Mouse (Mus musculus): ENCODE data around the gene Dyrk1b. TPM values are rescaled to one million over a fixed set of nuclear protein-coding genes. Genes with fewer than 3 reads are reported as not detected.
"Not testable (repeated sequence)": the region's sequence is repeated elsewhere in the genome, so short reads cannot be mapped to it uniquely, and the experiment has no call there.

Dyrk1b gene
- polyA plus RNA-seq, 1 experiment from 2014 or later, result 15.7 TPM

DNA sequence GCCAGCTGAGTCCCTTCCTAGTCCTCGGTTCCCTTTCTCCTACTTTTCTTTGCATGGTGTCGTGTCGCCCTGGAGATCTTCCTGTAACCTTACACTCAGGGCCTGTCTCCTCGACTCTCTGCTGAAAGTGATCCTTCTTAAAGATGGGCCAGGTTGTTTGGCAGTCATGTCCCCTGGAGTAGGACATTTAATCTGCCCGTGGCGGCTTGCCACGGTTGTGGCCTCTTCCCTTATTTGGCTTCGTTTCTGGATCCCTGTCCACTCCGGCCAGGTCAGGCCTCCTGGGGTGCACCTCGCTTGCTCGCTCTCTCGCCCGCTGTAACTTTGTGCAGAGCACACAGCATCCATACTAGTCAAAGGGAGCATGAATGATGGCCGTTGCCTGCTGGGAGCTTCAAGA, 17.3 kb downstream of the Dyrk1b start:
- no peak overlapping the region for H3K9ac ChIP-seq
- peak; percentile 60 for ATAC-seq (replicated peaks; ENCODE audit: low FRiP score)
- 0 out of 2 replicates have a peak, but pooled peaks cover 9% of the 10 kb centered on the region for H3K4me1 ChIP-seq
- peaks cover 44% of the 10 kb centered on the region for H3K36me3 ChIP-seq
- H3K27me3 ChIP-seq, result no peaks in the 10 kb centered on the region
- WGBS, result 44% methylated on average over 14 of the region's 14 CpGs
- no peak overlapping the region for H3K4me3 ChIP-seq (replicated peaks)
- H3K27ac ChIP-seq, result peak overlapping the region; percentile 78
- H3K9me3 ChIP-seq (replicated peaks), result no peaks in the 10 kb centered on the region
- H3K4me2 ChIP-seq, result peak overlapping the region; percentile 12; the same call in 1 of the 2 replicates

GRCm38 (mm10) chr7:28199054-28199453, 19.8 kb downstream of the Dyrk1b start:
- Histone ChIP-seq H3K4me3 (replicated peaks) (no peak overlapping the region), H3K9ac (no peak overlapping the region), H3K4me1 (peaks cover 16% of the 10 kb centered on the region; the same call in 1 of the 2 replicates), H3K9me3 (replicated peaks) (no peaks in the 10 kb centered on the region), H3K36me3 (peaks cover 27% of the 10 kb centered on the region), H3K27me3 (no peaks in the 10 kb centered on the region), H3K4me2 (no peak overlapping the region), H3K27ac (no peak overlapping the region)
- WGBS, result 64% methylated on average over 4 of the region's 4 CpGs
- ATAC-seq (replicated peaks; ENCODE audit: low FRiP score), result no peak

DNA sequence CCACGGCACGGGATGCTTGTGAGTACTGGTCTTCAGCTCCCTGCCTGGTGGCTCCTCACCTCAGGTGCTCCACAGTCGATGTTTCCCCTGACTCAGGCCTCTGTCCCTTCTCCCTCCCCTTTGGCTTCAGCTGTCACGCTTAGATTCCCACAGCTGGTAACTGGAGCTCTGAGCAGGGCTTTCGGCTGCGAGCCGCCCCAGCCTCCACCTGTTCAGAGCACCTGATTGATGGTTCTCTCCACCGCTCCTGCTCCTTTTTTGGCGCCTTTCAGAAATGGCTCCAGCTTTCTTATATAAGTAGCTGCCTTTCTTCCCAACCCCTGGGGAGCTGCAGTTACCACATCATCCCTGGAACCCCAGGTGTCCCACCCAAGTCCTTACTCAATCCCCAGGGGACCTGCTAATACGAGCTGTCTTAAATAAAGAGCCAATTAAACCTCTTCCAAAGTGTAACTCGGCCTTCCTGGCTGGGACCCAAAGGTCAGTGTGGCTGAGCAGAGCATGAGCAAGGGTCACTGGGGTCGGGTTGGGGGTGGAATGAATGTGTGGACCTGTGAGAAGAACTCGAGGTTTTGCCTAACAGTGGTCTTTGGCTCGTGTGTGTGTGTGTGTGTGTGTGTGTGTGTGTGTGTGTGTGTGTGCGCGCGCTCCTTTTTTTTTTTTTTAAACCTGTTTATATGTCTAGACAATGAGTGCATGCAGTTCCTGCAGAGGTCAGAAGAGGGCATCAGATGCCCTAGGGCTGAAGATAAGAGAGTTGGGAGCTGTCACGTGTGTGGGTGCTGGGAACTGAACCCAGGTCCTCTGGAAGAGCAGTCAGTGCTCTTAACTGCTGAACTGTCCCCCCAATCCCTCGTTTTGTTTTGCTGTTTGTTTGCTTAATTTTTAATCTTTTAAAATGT, 24.2 kb downstream of the Dyrk1b start:
- Histone ChIP-seq H3K4me1 (peaks cover 8% of the 10 kb centered on the region; the same call in 1 of the 2 replicates), H3K36me3 (peaks cover 2% of the 10 kb centered on the region), H3K27me3 (no peaks in the 10 kb centered on the region), H3K9ac (no peak overlapping the region), H3K9me3 (replicated peaks) (no peaks in the 10 kb centered on the region), H3K4me2 (peak overlapping the region; percentile 20; the same call in 1 of the 2 replicates), H3K4me3 (replicated peaks) (no peak overlapping the region; the same call in 1 of the 2 replicates), H3K27ac (peak overlapping the region; percentile 75)
- WGBS, result 43% methylated on average over 19 of the region's 19 CpGs
- peak; percentile 94 for ATAC-seq (replicated peaks; ENCODE audit: low FRiP score)

- WGBS, result 79% methylated on average over 4 of the region's 4 CpGs
Measured at GRCm38 (mm10) chr7:28206044-28206600, 26.9 kb downstream of the Dyrk1b start.

GRCm38 (mm10) chr7:28208396-28208987, 29.2 kb downstream of the Dyrk1b start:
- H3K9me3 ChIP-seq (replicated peaks), result no peaks in the 10 kb centered on the region
- no peaks in the 10 kb centered on the region for H3K27me3 ChIP-seq
- H3K4me1 ChIP-seq, result peaks cover under 1% of the 10 kb centered on the region; the same call in 1 of the 2 replicates
- WGBS, result 44% methylated on average over 12 of the region's 12 CpGs
- H3K27ac ChIP-seq, result peak overlapping the region; percentile 43; the same call in 1 of the 2 replicates
- peak overlapping the region; percentile 31; the same call in 1 of the 2 replicates for H3K9ac ChIP-seq
- no peaks in the 10 kb centered on the region for H3K36me3 ChIP-seq
- peak overlapping the region; percentile 60 for H3K4me2 ChIP-seq
- no peak for ATAC-seq (replicated peaks; ENCODE audit: low FRiP score)
- peak overlapping the region; percentile 40 for H3K4me3 ChIP-seq (replicated peaks)

More at GRCm38 (mm10) chr7:28206044-28206600, 26.9 kb downstream of the Dyrk1b start:
- Histone ChIP-seq H3K27ac (no peak overlapping the region), H3K9ac (no peak overlapping the region), H3K4me3 (replicated peaks) (no peak overlapping the region), H3K4me1 (peaks cover 8% of the 10 kb centered on the region; the same call in 1 of the 2 replicates), H3K36me3 (no peaks in the 10 kb centered on the region), H3K4me2 (no peak overlapping the region), H3K27me3 (no peaks in the 10 kb centered on the region), H3K9me3 (replicated peaks) (no peaks in the 10 kb centered on the region)
- no peak for ATAC-seq (replicated peaks; ENCODE audit: low FRiP score)

- peak overlapping the region; percentile 40 for H3K4me3 ChIP-seq (replicated peaks)
- H3K36me3 ChIP-seq, result no peaks in the 10 kb centered on the region
- peak overlapping the region; percentile 43 for H3K27ac ChIP-seq
- H3K9me3 ChIP-seq (replicated peaks), result no peaks in the 10 kb centered on the region
- WGBS, result 45% methylated on average over 19 of the region's 19 CpGs
- peak overlapping the region; percentile 31; the same call in 1 of the 2 replicates for H3K9ac ChIP-seq
- peak overlapping the region; percentile 60 for H3K4me2 ChIP-seq
- no peaks in the 10 kb centered on the region for H3K4me1 ChIP-seq
- H3K27me3 ChIP-seq, result no peaks in the 10 kb centered on the region
- ATAC-seq (replicated peaks; ENCODE audit: low FRiP score), result peak; percentile 60; the same call in 1 of the 2 replicates
Measured at GRCm38 (mm10) chr7:28208988-28209508, 29.8 kb downstream of the Dyrk1b start.

GRCm38 (mm10) chr7:28210731-28211130, 31.5 kb downstream of the Dyrk1b start:
- WGBS, result 45% methylated on average over 5 of the region's 5 CpGs
- H3K9ac ChIP-seq, result no peak overlapping the region
- no peak overlapping the region for H3K4me3 ChIP-seq (replicated peaks)
- no peaks in the 10 kb centered on the region for H3K4me1 ChIP-seq
- no peaks in the 10 kb centered on the region for H3K36me3 ChIP-seq
- no peaks in the 10 kb centered on the region for H3K27me3 ChIP-seq
- H3K9me3 ChIP-seq (replicated peaks), result no peaks in the 10 kb centered on the region
- H3K27ac ChIP-seq, result no peak overlapping the region
- ATAC-seq (replicated peaks; ENCODE audit: low FRiP score), result no peak
- H3K4me2 ChIP-seq, result no peak overlapping the region

- ATAC-seq (replicated peaks; ENCODE audit: low FRiP score), result no peak
- H3K4me2 ChIP-seq, result no peak overlapping the region
- no peaks in the 10 kb centered on the region for H3K27me3 ChIP-seq
- H3K36me3 ChIP-seq, result no peaks in the 10 kb centered on the region
- H3K4me1 ChIP-seq, result no peaks in the 10 kb centered on the region
- H3K27ac ChIP-seq, result no peak overlapping the region
- H3K4me3 ChIP-seq (replicated peaks), result no peak overlapping the region
- H3K9ac ChIP-seq, result no peak overlapping the region
- WGBS, result 29% methylated on average over 10 of the region's 10 CpGs
- H3K9me3 ChIP-seq (replicated peaks), result no peaks in the 10 kb centered on the region
Measured at GRCm38 (mm10) chr7:28214142-28214541, 34.9 kb downstream of the Dyrk1b start.

GRCm38 (mm10) chr7:28215950-28216349, 36.7 kb downstream of the Dyrk1b start:
- not testable (repeated sequence) for H3K36me3 ChIP-seq; H3K4me2 ChIP-seq; H3K9ac ChIP-seq; H3K27ac ChIP-seq; H3K4me1 ChIP-seq; H3K27me3 ChIP-seq; H3K4me3 ChIP-seq (replicated peaks); H3K9me3 ChIP-seq (replicated peaks); ATAC-seq (replicated peaks; ENCODE audit: low FRiP score)
- 91% methylated on average over 2 of the region's 2 CpGs for WGBS

DNA sequence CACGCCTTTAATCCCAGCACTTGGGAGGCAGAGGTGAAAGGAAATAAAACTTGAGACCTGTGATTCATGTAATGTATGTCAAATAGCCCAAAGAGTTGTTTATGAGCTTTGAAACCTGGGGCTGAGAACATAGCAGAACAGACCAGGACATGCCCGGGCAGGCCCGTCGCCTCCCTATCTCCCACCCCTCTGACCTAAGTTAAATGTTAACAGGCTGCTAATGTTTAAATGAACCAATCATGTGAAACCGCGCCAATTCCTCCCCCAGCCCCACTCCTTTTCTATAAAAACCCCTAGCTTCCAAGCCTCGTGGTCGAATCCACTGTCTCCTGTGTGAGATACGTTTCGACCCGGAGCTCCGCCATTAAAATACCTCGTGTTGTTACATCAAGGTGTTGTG, 38.5 kb downstream of the Dyrk1b start:
- 73% methylated on average over 13 of the region's 13 CpGs for WGBS
- ATAC-seq (replicated peaks; ENCODE audit: low FRiP score); H3K4me1 ChIP-seq; H3K36me3 ChIP-seq; H3K9me3 ChIP-seq (replicated peaks); H3K4me3 ChIP-seq (replicated peaks); H3K27me3 ChIP-seq; H3K27ac ChIP-seq; H3K9ac ChIP-seq; H3K4me2 ChIP-seq: not testable (repeated sequence)

DNA sequence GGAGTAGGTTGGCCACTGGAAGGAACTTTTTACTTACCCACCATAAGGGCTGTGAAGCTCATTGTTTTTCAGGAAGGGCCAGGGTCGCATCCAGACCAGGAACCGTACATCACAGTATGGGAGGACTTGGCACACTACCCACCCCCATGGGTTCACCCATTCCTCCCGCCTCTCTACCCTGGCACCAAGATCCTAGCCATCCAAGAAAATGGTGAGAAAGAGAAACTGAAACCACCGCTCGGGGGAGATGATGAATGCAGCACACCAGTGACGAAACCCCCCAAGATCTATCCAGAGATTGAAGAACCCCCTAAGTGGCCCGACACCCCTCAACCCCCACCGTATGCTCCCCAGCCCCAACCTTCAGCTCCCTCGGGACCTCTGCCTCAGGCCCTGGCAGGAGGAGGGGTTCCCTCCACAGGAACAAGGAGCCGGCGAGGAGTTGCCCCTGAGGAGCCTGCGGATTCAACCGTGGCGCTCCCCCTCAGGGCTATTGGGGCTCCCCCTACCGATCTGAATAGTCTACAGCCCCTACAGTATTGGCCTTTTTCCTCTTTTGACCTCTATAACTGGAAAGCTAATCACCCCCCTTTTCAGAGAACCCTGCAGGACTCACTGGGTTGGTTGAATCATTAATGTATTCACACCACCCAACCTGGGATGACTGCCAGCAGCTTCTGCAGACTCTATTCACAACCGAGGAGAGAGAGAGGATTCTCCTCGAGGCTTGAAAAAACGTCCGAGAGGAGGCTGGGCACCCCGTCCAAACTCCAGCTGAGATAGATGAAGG, 39.9 kb downstream of the Dyrk1b start:
- not testable (repeated sequence) for H3K4me1 ChIP-seq; H3K9ac ChIP-seq; H3K27me3 ChIP-seq; H3K36me3 ChIP-seq; H3K9me3 ChIP-seq (replicated peaks); ATAC-seq (replicated peaks; ENCODE audit: low FRiP score); H3K27ac ChIP-seq; H3K4me2 ChIP-seq; H3K4me3 ChIP-seq (replicated peaks)
- 89% methylated on average over 20 of the region's 20 CpGs for WGBS
